Mouse (Mus musculus): ENCODE measurements at regions not wholly inside any gene's neighbourhood (a gene's known extent, or its start where the extent isn't known, plus 50 kb on each side); places are given as distances from the start of the nearest gene placed in this dataset.

DNA sequence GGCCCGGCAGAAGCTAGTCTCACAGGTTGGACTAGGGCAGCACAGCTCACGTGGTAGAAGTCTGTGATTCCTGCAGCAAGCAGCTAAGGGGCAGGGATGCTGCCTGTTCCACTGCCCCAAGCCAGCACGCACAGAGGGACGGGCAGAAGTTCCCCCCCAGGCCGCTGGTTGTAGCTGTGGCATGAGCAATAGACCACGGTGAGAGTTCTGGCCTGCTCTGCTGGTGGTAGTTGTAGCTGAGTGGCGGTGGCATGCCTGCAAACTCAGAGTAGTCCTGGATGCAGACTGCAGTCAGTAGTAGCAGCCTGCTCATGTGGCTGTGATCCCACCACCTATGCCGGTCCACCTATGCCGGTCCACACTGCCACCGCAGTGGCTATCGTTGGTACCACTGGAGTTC lies 71.5 kb upstream of the Rpl39l start:
- no peak for DNase-seq (ENCODE audit: low spot score in 2 of 2)

DNA sequence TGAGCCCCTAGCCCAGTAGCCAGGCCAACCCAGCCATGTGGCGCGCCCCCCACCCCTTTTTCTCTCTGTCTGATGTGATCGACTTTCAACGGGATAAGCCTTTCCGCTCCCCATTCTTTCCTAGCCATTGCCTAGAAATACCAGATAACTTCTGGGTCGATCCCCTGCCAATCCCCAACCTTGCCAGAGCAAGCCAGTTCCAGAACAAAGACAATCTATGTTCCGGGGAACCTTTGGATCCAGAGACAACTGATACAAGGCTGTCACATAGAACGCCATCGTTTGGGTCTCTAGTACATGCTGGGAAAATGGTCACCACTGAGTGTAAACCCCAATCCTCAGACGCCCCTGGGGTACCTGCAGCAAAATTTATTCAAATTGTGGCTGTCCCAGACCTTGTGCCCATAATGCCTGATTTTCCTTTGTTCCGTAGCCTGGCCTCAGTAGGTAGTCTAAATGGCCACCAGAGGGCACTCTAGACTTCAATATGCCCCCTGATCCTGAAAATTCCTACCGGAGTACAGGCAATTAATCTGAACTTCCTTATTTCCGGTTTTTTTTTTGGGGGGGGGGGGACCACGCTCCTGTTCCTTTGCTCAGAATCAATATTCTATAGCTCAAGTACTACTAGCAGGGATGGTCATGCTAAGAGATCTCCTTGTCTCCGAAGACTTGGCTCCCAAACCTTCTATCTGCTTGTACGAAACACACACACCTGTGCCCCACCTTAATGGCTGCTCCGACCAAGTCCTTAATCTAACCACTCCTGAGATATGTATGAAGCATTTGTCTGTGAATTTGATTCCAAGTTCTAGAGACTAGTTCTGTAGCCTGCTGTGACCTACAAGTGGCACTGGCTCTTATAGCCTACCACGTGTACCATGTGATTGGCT lies 81.3 kb upstream of the Rpl39l start:
- DNase-seq (ENCODE audit: low spot score in 2 of 2), result peak in 1 of 2 experiments; percentile 81

DNA sequence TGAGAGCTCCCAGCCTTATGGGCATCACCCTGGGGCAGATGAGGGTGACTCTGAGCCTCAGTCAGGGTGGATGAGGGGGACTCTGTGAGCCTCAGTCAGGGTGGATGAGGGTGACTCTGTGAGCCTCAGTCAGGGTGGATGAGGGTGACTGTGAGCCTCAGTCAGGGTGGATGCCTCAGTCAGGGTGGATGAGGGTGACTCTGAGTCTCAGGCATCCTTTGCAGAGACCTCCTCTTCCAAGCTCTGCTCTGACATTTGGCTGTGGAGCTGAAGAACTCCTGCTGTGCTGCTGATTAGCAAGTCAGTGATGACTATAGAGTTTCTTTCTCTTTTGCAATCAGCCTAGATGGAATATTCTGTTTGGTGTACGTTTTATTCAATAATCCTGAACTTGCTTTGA lies 83.7 kb upstream of the Rpl39l start:
- DNase-seq (ENCODE audit: low spot score in 2 of 2), result no peak

DNA sequence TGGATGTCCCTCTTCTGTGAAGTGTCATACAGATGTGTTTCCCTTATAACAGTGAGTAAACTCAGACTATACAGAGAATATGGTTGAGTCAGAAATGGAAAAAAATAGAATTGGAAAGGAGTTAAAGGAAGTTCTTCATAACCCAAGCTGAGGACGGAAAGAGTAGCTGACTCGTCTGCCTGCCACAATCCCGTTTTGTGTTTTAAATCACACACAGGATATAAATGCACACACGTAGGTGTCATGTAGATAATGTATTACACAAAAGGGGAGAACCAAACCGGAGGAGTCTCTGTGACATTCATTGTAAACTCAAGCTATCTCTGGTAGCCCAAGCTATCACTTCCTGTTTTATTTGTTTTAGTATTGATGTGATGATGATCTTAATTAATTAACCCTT lies 84.6 kb upstream of the Rpl39l start:
- DNase-seq (ENCODE audit: low spot score in 2 of 2), result no peak

DNA sequence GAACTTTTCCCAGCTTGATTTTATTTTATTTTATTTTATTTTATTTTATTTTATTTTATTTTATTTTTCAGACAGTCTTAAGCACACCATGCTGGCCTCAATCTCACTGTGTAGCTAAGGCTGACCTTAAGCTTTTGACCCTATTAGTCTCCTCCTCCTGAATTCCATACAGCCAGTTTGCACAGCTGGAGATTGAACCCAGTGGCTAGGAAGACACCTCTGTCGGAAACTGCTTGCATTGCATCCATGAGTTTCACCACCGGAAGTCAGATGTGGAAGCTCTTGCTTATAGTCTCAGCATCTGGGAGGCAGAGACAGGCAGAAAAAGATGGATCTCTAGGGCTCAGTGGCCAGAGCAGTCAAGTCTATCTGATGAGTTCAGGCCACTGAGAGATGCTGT lies 86.4 kb upstream of the Grin2a start:
- DNase-seq (ENCODE audit: low spot score in 2 of 2), result no peak

DNA sequence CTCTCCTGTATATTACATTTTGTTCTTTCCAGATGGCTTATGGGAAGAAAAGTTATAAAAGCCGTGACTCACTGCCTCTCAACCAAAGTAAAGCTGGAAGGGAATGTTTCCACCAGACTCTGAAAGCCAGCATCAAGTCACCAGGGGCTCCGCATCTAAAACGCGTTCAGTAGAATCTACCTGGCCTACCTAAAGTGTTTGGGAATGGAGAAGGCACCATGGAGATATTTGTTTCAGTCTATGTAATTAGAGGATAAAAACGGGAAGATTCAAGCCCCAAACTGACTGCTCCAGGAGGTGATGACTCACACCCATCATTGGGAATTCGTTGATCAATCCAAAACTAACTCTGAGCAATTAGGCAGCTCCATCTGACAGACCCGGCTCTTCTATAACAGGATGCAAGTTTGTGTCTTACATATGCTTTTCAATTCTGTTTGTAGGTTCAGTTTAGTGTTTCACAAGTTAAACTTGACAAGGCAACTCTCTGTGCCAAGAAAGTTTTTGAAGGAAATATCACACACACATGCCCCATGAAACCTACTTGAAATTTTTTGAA lies 84.8 kb upstream of the Grin2a start:
- DNase-seq (ENCODE audit: low spot score in 2 of 2), result peak in 1 of 2 experiments; percentile 77

DNA sequence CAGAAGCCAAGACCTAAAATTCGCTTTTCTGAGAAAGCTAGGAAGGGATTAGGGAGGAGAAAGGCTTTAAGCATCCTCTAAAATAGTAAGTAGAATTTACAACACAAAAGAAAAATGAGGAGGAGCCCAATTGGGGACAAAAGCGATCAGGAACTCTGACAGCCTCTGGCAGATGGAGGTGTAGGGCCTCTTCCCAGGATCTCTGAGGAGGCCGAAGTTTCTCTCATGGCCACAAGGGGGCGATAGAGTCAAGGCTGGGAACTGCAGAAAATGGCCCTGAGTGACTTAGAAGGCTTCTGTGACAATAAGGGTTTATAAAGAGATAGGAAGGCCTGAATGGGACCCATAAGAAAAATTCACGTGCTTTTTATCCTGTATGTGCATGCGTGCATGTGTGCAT lies 77.8 kb upstream of the Grin2a start:
- peak; percentile 60 to 84 for DNase-seq (ENCODE audit: low spot score in 2 of 2)

DNA sequence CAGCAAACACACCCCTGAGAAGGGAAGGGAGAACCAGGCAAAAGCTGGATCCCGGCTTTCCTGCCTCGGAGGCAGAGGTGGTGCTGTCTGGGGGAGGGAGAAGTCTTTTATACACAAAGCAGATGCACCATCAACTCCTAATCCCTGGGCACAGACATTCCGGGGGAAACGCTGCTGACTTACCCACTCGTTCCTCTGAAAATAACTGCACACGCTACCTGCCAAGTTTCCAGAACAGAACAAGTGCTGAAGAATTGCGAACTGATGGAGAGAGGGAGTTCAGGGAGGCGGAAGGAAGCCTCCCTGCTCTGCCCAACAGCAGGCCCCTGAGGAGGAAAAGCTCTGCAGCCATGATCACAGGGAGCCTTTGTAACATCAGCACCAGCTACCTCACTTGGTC lies 68.1 kb upstream of the Grin2a start:
- DNase-seq (ENCODE audit: low spot score in 2 of 2), result peak; percentile 73 to 84

DNA sequence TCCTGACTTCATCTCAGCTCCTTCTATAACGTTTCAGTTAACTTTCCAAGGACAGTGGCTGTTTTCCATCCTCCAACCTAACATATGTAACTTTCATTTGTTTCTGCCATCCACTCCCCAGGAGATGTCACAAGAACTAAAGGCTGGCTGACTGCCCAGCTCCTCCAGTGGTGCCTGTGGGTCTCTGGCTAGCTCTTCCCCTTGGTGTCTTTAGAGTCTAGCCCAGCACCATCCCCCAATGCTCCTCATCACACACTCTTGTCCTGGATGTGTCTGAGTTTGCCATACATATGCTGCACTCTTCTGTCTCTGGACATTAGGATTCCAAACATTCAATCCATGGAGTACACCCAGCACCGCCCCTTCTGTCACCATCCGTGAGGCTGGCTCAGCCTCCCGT lies 62.7 kb upstream of the Grin2a start:
- DNase-seq (ENCODE audit: low spot score in 2 of 2), result no peak
